Mouse (Mus musculus): Measurements from ENCODE around the gene Rho. TPM values are rescaled to one million over a fixed set of nuclear protein-coding genes. Genes with fewer than 3 reads are reported as not detected.

The Rho gene
- polyA plus RNA-seq, 1 experiment from 2014 or later: 0.51 TPM

DNA sequence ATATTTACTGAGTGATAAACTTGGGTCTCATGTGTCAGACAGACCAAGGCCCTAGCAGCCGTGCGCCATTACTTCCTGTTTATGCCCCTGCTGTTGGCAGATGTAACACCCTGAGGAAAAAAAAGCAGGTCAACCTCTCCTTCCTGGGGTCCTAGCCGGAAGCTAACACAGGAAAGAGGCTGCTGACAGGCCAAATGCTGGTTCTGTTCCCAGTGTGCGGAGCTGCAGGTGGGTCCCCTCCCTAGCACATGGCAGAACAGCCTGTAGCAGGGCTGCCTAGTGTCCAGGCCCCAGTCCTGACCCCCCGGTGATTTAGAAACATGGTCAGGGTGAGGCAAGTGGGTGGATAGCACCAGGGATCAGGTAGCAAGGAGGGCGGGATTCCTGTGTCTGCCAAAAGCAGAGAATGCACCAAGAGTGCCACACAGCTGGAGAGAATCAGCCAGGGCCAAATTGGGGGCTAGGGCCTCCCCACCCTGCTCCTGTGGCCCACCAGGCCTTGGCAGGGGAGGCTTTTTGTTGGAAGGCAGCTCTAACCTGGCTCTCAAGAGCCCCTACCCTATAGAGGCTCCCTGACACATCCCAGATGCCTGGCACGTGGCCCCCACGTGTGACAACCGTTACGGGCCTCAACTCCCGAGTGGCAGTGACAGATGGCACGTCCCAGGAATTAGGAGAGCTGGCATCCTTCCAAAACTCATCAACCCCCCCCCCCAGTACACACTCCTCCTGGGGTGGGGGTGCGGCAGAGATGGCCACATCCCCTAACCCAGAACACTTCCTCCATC is 39.9 kb downstream of the Rho start:
- Histone ChIP-seq H3K9me3 (ENCODE audit: control insufficient read depth, low read length) (no peaks in the 10 kb centered on the region), H3K4me3 (ENCODE audit: low read depth, low read length) (no peak overlapping the region), H3K4me2 (ENCODE audit: low read depth, low read length) (0 out of 2 replicates have a peak overlapping the region, but pooled peaks have one; percentile 12), H3K27me3 (replicated peaks; ENCODE audit: control insufficient read depth, insufficient read depth, low read length) (no peaks in the 10 kb centered on the region), H3K27ac (replicated peaks; ENCODE audit: low read depth, low read length) (peak overlapping the region; percentile 68), H3K4me1 (ENCODE audit: control insufficient read depth, insufficient read depth, low read length) (peaks cover 19% of the 10 kb centered on the region), H3K36me3 (ENCODE audit: control insufficient read depth, insufficient read depth, low read length) (peaks cover 12% of the 10 kb centered on the region; the same call in 1 of the 2 replicates), H3K9ac (ENCODE audit: low read depth, low read length) (no peak overlapping the region)
- WGBS: 37% methylated on average over 12 of the region's 13 CpGs
- peak; percentile 78 for DNase-seq (ENCODE audit: low spot score)
- peak; percentile 66 for ATAC-seq (ENCODE audit: low read depth)

DNA sequence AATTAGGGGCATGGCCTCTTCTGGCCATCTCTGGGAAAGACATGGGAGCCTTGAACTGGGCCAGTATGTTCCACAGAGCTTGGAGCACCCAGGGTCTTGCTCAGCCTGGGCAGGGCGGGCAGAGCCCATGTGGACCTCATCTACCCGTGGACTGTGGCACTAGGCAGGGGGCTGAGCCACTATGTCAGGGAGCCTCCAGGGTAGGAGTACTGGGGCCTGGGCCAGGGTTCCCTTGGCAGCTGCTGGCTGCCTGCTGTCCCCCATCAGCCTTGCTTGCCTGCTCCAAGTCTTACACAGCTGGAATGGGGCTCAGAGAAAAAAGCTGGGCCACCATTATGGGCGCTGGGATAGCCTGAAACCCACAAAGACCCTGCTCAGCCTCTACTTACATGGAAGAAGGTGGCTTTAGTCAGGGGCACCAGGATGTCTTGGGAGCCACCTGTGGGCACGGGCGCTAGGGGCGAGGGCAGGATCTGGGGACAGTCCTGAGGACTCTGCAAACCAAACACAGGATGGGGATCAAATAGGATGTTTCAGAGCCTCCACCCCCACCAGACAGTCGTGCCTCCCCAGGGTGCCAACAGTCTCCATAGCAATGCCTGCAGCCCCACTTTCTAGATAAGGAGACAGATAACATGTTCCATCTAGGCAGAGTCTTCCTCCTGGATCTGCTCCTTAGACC is 40.7 kb downstream of the Rho start:
- Histone ChIP-seq H3K27me3 (replicated peaks; ENCODE audit: control insufficient read depth, insufficient read depth, low read length) (no peaks in the 10 kb centered on the region), H3K9me3 (ENCODE audit: control insufficient read depth, low read length) (no peaks in the 10 kb centered on the region), H3K9ac (ENCODE audit: low read depth, low read length) (no peak overlapping the region), H3K27ac (replicated peaks; ENCODE audit: low read depth, low read length) (peak overlapping the region; percentile 68; the same call in 1 of the 2 replicates), H3K4me3 (ENCODE audit: low read depth, low read length) (no peak overlapping the region), H3K4me1 (ENCODE audit: control insufficient read depth, insufficient read depth, low read length) (peaks cover 19% of the 10 kb centered on the region), H3K4me2 (ENCODE audit: low read depth, low read length) (0 out of 2 replicates have a peak overlapping the region, but pooled peaks have one; percentile 12), H3K36me3 (ENCODE audit: control insufficient read depth, insufficient read depth, low read length) (peaks cover 5% of the 10 kb centered on the region; the same call in 1 of the 2 replicates)
- DNase-seq (ENCODE audit: low spot score) (peak; percentile 48), ATAC-seq (ENCODE audit: low read depth) (peak; percentile 42)
- 69% methylated on average over 6 of the region's 7 CpGs for WGBS

DNA sequence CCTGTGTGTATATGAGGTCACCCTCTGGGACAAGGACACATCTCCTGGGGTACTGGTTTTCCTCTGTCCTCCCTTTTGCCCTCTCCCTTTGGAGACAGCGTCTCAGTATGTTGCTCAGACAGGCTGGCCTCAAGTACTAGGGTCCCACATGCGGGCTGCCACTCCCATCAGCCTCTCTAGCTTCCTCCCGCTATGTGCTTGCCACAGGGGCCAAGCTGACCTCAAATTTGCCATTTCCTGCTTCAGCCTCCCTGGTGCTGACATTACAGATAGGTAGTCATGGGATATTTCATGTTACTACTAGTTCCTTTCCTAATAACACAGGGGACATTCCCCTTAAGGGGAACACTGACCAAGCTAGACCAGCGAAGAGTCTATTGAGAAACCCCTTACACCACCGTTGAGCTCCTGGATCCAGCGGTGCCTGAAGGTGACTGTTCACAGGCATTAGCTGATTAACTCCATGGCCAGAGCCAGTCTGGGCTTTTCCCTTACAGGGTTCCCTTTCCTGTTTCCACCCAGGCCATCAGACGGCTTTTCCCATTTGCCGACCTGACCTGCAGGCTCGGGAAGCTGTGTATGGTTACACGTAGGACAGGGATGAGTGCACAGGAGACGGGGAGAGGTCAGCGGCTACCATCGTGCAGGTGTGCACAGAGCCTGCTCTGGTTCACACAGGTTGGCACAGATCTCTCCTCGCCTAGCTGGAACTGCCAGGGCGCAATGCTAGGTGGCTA is 41.8 kb downstream of the Rho start:
- Histone ChIP-seq H3K9ac (ENCODE audit: low read depth, low read length) (no peak overlapping the region), H3K36me3 (ENCODE audit: control insufficient read depth, insufficient read depth, low read length) (peaks cover 3% of the 10 kb centered on the region; the same call in 1 of the 2 replicates), H3K4me3 (ENCODE audit: low read depth, low read length) (no peak overlapping the region), H3K27me3 (replicated peaks; ENCODE audit: control insufficient read depth, insufficient read depth, low read length) (no peaks in the 10 kb centered on the region), H3K9me3 (ENCODE audit: control insufficient read depth, low read length) (no peaks in the 10 kb centered on the region), H3K4me2 (ENCODE audit: low read depth, low read length) (no peak overlapping the region), H3K4me1 (ENCODE audit: control insufficient read depth, insufficient read depth, low read length) (peaks cover 19% of the 10 kb centered on the region), H3K27ac (replicated peaks; ENCODE audit: low read depth, low read length) (0 out of 2 replicates have a peak overlapping the region, but pooled peaks have one; percentile 33)
- DNase-seq (ENCODE audit: low spot score) (no peak), ATAC-seq (ENCODE audit: low read depth) (no peak)
- 86% methylated on average over 15 of the region's 15 CpGs for WGBS

DNA sequence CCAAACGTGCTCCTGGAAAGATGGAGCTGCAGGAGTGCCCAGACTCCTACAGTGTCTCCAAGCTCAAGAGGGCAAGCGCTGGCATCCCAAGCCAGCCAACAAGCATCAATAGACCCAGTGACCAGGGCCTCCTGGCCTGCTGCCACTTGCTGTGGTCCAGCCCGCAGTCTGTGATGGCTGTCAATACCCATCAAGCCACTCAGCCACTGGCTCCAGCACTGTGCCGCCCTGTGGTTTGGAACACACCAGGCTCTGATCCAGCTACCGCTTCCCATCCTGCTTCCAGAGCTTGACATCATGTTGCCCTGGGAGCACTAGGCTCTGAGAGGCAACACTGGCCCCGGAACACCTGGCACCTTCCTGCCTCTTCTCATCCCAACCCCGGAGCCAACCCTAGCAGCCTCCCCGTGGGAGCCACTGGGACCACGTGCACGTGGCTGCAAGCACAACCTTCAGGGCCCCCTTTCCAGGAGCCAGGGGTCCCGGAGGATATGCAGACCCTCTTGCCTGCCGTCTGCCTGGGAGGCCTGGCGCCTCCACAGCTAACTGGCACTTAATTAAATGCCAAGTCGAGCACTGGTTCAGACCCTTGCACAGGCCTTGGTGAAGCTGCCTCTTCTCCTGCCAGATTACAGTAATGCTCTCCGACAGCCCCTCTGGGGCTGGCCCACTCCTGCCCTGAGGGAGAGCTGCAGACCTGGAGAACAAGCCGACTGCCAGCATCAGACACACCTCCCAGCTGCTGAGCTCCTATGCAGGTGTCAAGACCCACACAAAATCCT is 42.5 kb downstream of the Rho start:
- no peak overlapping the region for H3K4me2 ChIP-seq (ENCODE audit: low read depth, low read length)
- no peaks in the 10 kb centered on the region for H3K9me3 ChIP-seq (ENCODE audit: control insufficient read depth, low read length)
- no peaks in the 10 kb centered on the region for H3K27me3 ChIP-seq (replicated peaks; ENCODE audit: control insufficient read depth, insufficient read depth, low read length)
- WGBS: 74% methylated on average over 16 of the region's 16 CpGs
- ATAC-seq (ENCODE audit: low read depth) (0 out of 2 replicates have a peak, but pooled peaks have one; percentile 9), DNase-seq (ENCODE audit: low spot score) (no peak)
- no peak overlapping the region for H3K4me3 ChIP-seq (ENCODE audit: low read depth, low read length)
- peaks cover 19% of the 10 kb centered on the region for H3K4me1 ChIP-seq (ENCODE audit: control insufficient read depth, insufficient read depth, low read length)
- H3K36me3 ChIP-seq (ENCODE audit: control insufficient read depth, insufficient read depth, low read length): no peaks in the 10 kb centered on the region; the same call in 1 of the 2 replicates
- H3K9ac ChIP-seq (ENCODE audit: low read depth, low read length): no peak overlapping the region
- H3K27ac ChIP-seq (replicated peaks; ENCODE audit: low read depth, low read length): 0 out of 2 replicates have a peak overlapping the region, but pooled peaks have one; percentile 33

DNA sequence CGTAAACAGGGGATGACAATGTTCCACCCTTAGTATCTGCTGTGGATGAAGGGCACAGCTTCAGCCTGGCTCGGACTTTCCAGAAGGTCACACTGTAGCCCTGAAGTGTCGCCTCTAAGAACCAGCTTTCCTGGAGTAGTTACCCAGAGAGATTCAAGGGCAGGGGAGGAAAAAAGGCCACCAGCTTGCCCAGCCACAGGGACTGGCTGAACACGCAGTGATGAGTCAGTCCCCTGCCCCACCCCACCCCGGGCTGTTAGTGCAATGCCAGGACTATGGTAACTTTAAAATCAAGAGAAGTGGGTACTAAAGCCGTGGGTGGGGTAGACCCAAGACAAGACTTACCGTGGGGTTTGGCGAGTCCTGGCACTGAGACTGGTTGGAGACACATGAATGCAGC is 44.1 kb downstream of the Rho start:
- Histone ChIP-seq H3K4me1 (ENCODE audit: control insufficient read depth, insufficient read depth, low read length) (peaks cover 19% of the 10 kb centered on the region), H3K9ac (ENCODE audit: low read depth, low read length) (no peak overlapping the region), H3K36me3 (ENCODE audit: control insufficient read depth, insufficient read depth, low read length) (peaks cover 5% of the 10 kb centered on the region; the same call in 1 of the 2 replicates), H3K4me3 (ENCODE audit: low read depth, low read length) (no peak overlapping the region), H3K4me2 (ENCODE audit: low read depth, low read length) (no peak overlapping the region), H3K9me3 (ENCODE audit: control insufficient read depth, low read length) (no peaks in the 10 kb centered on the region), H3K27ac (replicated peaks; ENCODE audit: low read depth, low read length) (no peak overlapping the region), H3K27me3 (replicated peaks; ENCODE audit: control insufficient read depth, insufficient read depth, low read length) (no peaks in the 10 kb centered on the region)
- DNase-seq (ENCODE audit: low spot score) (no peak), ATAC-seq (ENCODE audit: low read depth) (no peak)
- WGBS: 87% methylated on average over 8 of the region's 8 CpGs

DNA sequence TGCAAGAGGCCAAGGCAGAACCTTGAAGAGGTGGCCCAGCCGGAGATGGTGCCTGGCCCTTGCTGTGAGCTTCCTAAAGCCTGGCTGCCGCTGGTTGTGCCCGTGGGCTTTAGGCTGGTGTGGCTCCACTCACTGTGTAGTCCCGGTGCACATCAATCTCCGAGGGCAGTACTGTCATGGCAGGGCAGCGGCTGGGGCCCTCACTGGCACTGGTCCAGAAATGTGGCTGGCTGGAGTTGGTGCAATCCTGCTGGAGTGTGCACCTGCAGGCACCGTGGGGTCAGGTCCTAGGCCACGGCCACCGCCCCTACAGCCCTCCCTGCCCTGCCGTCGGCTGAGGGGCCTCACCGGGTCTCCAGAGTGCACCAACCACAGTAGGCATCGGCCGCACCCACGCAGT is 46.3 kb downstream of the Rho start:
- no peak overlapping the region for H3K9ac ChIP-seq (ENCODE audit: low read depth, low read length)
- H3K27me3 ChIP-seq (replicated peaks; ENCODE audit: control insufficient read depth, insufficient read depth, low read length): no peaks in the 10 kb centered on the region
- ATAC-seq (ENCODE audit: low read depth): no peak
- H3K4me2 ChIP-seq (ENCODE audit: low read depth, low read length): no peak overlapping the region
- peaks cover 5% of the 10 kb centered on the region; the same call in 1 of the 2 replicates for H3K36me3 ChIP-seq (ENCODE audit: control insufficient read depth, insufficient read depth, low read length)
- no peak overlapping the region for H3K4me3 ChIP-seq (ENCODE audit: low read depth, low read length)
- H3K4me1 ChIP-seq (ENCODE audit: control insufficient read depth, insufficient read depth, low read length): peaks cover 5% of the 10 kb centered on the region
- 88% methylated on average over 13 of the region's 15 CpGs for WGBS
- no peak for DNase-seq (ENCODE audit: low spot score)
- H3K9me3 ChIP-seq (ENCODE audit: control insufficient read depth, low read length): no peaks in the 10 kb centered on the region
- no peak overlapping the region for H3K27ac ChIP-seq (replicated peaks; ENCODE audit: low read depth, low read length)

DNA sequence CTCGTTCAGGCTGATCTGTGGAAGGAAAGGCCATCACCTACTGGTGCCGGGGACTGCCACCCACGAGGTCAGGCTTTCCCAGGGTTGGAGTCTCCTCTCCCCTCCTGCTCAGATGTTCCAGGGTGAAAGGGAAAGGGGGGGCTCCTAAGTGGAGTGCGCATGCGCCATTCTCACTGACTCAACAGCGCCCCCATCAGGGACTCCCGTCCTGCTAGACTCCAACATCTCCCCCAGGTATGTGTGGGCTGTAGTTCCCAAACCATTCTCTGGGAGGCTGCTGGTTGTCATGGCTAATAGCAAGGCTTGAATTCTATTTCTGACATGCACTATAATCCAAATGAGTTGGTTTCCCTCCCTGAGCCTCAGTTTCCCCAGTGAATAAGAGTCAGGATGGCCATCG is 47.0 kb downstream of the Rho start:
- H3K4me3 ChIP-seq (ENCODE audit: low read depth, low read length): no peak overlapping the region
- 58% methylated on average over 8 of the region's 8 CpGs for WGBS
- H3K4me2 ChIP-seq (ENCODE audit: low read depth, low read length): no peak overlapping the region
- H3K9me3 ChIP-seq (ENCODE audit: control insufficient read depth, low read length): no peaks in the 10 kb centered on the region
- H3K4me1 ChIP-seq (ENCODE audit: control insufficient read depth, insufficient read depth, low read length): peaks cover 11% of the 10 kb centered on the region
- ATAC-seq (ENCODE audit: low read depth) (no peak), DNase-seq (ENCODE audit: low spot score) (no peak)
- no peak overlapping the region for H3K27ac ChIP-seq (replicated peaks; ENCODE audit: low read depth, low read length)
- no peak overlapping the region for H3K9ac ChIP-seq (ENCODE audit: low read depth, low read length)
- no peaks in the 10 kb centered on the region for H3K27me3 ChIP-seq (replicated peaks; ENCODE audit: control insufficient read depth, insufficient read depth, low read length)
- peaks cover 5% of the 10 kb centered on the region; the same call in 1 of the 2 replicates for H3K36me3 ChIP-seq (ENCODE audit: control insufficient read depth, insufficient read depth, low read length)
